Mouse (Mus musculus) liver, embryonic 16.5 days (tissue): Measurements from ENCODE around the gene Psap. TPM values are rescaled to one million over a fixed set of nuclear protein-coding genes. Genes with fewer than 3 reads are reported as not detected.

ENCODE experiments used
- ATAC-seq: fragments of 200-750 bp; cut with Nextera tagmentation; 2 replicates; pipeline ENCODE4 v1.8.0; 2017; ENCODE audit warnings: low read depth, mild to moderate bottlenecking, moderate number of reproducible peaks, moderate library complexity
- H3K27ac ChIP-seq: fragments of 300-500 bp; sonication (generic); 2 replicates; pipeline ENCODE4 v1.5.1; 2014; ENCODE audit warnings: mild to moderate bottlenecking, low read length
- H3K27me3 ChIP-seq: fragments of 300-500 bp; sonication (generic); 2 replicates; pipeline ENCODE4 v1.6.1; 2014; ENCODE audit warnings: low read depth, low read length, mixed read lengths; ENCODE audit not compliant: control insufficient read depth, insufficient read depth
- H3K36me3 ChIP-seq: fragments of 300-500 bp; sonication (generic); 2 replicates; pipeline ENCODE4 v1.6.1; 2014; ENCODE audit warnings: mild to moderate bottlenecking; ENCODE audit not compliant: control insufficient read depth, insufficient read depth
- H3K4me1 ChIP-seq: fragments of 300-500 bp; sonication (generic); 2 replicates; pipeline ENCODE4 v1.6.1; 2014; ENCODE audit warnings: low read depth, low read length, mixed read lengths; ENCODE audit not compliant: control insufficient read depth
- H3K4me2 ChIP-seq: fragments of 300-500 bp; sonication (generic); 2 replicates; pipeline ENCODE4 v1.6.1; 2014; ENCODE audit warnings: low read depth, low read length, mixed read lengths
- H3K4me3 ChIP-seq: fragments of 300-500 bp; sonication (generic); 2 replicates; pipeline ENCODE4 v1.5.1; 2014; ENCODE audit warnings: low read depth, mild to moderate bottlenecking, low read length
- H3K9ac ChIP-seq: fragments of 300-500 bp; sonication (generic); 2 replicates; pipeline ENCODE4 v1.6.1; 2014; ENCODE audit warnings: low read depth, low read length
- H3K9me3 ChIP-seq: fragments of 300-500 bp; sonication (generic); replicated peaks from 2 replicates; pipeline ENCODE4 v1.6.1; 2016; ENCODE audit warnings: low read length; ENCODE audit not compliant: control insufficient read depth
- WGBS: fragments of 180-500 bp; shearing (Covaris S2); extraction: QIAGEN DNeasy Blood & Tissue Kit; methylation state at CpG from one replicate; pipeline ENCODE4 v1.1.7; 2014; ENCODE audit not compliant: insufficient replicate concordance; 5-methylcytosine and 5-hydroxymethylcytosine counted together
- polyA plus RNA-seq: library from polyadenylated mRNA; unstranded; fragments of >200 nt; fragmentation: Nextera tagmentation; extraction: Ambion mirVana; gene quantifications from 2 replicates; pipeline ENCODE4 v1.2.1, GENCODE M21; 2015

Psap gene
- polyA plus RNA-seq, 1 experiment from 2014 or later = 82.2 TPM

- Histone ChIP-seq H3K27me3 (no peaks in the 10 kb centered on the region), H3K4me2 (no peak overlapping the region), H3K9me3 (no peaks in the 10 kb centered on the region), H3K4me3 (no peak overlapping the region), H3K4me1 (no peaks in the 10 kb centered on the region), H3K9ac (no peak overlapping the region), H3K36me3 (peaks cover 29% of the 10 kb centered on the region), H3K27ac (no peak overlapping the region)
- ATAC-seq = no peak
- WGBS = 79% methylated on average over 17 of the region's 17 CpGs
Observed at GRCm38 (mm10) chr10:60303419-60303818, 26.0 kb downstream of the Psap start.

GRCm38 (mm10) chr10:60304854-60305628 is 27.6 kb downstream of the Psap start:
- Histone ChIP-seq H3K9ac (no peak overlapping the region), H3K36me3 (peaks cover 15% of the 10 kb centered on the region), H3K27ac (no peak overlapping the region), H3K27me3 (no peaks in the 10 kb centered on the region), H3K4me2 (no peak overlapping the region), H3K9me3 (no peaks in the 10 kb centered on the region), H3K4me1 (no peaks in the 10 kb centered on the region), H3K4me3 (no peak overlapping the region)
- 53% methylated on average over 15 of the region's 15 CpGs for WGBS
- no peak for ATAC-seq

- no peaks in the 10 kb centered on the region for H3K4me1 ChIP-seq
- H3K27me3 ChIP-seq = no peaks in the 10 kb centered on the region
- WGBS = 74% methylated on average over 13 of the region's 13 CpGs
- no peak overlapping the region for H3K9ac ChIP-seq
- ATAC-seq = no peak
- H3K36me3 ChIP-seq = no peaks in the 10 kb centered on the region
- H3K4me2 ChIP-seq = no peak overlapping the region
- H3K9me3 ChIP-seq = no peaks in the 10 kb centered on the region
- H3K4me3 ChIP-seq = no peak overlapping the region
- H3K27ac ChIP-seq = no peak overlapping the region
Observed at GRCm38 (mm10) chr10:60310629-60311028, 33.2 kb downstream of the Psap start.

- no peaks in the 10 kb centered on the region for H3K9me3 ChIP-seq
- no peaks in the 10 kb centered on the region for H3K36me3 ChIP-seq
- no peak overlapping the region for H3K4me3 ChIP-seq
- H3K4me2 ChIP-seq = no peak overlapping the region
- no peak overlapping the region for H3K27ac ChIP-seq
- no peak for ATAC-seq
- H3K27me3 ChIP-seq = no peaks in the 10 kb centered on the region
- 64% methylated on average over 5 of the region's 5 CpGs for WGBS
- no peaks in the 10 kb centered on the region for H3K4me1 ChIP-seq
- no peak overlapping the region for H3K9ac ChIP-seq
Observed at GRCm38 (mm10) chr10:60313606-60314005, 36.2 kb downstream of the Psap start.

GRCm38 (mm10) chr10:60316166-60316565 is 38.7 kb downstream of the Psap start:
- H3K36me3 ChIP-seq = no peaks in the 10 kb centered on the region
- no peak overlapping the region for H3K4me3 ChIP-seq
- no peaks in the 10 kb centered on the region for H3K4me1 ChIP-seq
- no peak overlapping the region for H3K4me2 ChIP-seq
- H3K9ac ChIP-seq = no peak overlapping the region
- H3K27ac ChIP-seq = no peak overlapping the region
- H3K27me3 ChIP-seq = no peaks in the 10 kb centered on the region
- 58% methylated on average over 4 of the region's 4 CpGs for WGBS
- ATAC-seq = no peak
- no peaks in the 10 kb centered on the region for H3K9me3 ChIP-seq

- no peak overlapping the region for H3K9ac ChIP-seq
- H3K27ac ChIP-seq = no peak overlapping the region; the same call in 1 of the 2 replicates
- no peak for ATAC-seq
Observed at GRCm38 (mm10) chr10:60328963-60329650, 51.7 kb downstream of the Psap start.

GRCm38 (mm10) chr10:60334583-60334982 is 57.2 kb downstream of the Psap start:
- Histone ChIP-seq H3K27me3 (no peaks in the 10 kb centered on the region), H3K36me3 (no peaks in the 10 kb centered on the region), H3K4me1 (no peaks in the 10 kb centered on the region), H3K4me3 (no peak overlapping the region), H3K9me3 (no peaks in the 10 kb centered on the region), H3K27ac (no peak overlapping the region), H3K9ac (no peak overlapping the region), H3K4me2 (no peak overlapping the region)
- WGBS = 47% methylated on average over 7 of the region's 7 CpGs
- no peak for ATAC-seq

More at GRCm38 (mm10) chr10:60328963-60329650, 51.7 kb downstream of the Psap start:
- no peak overlapping the region for H3K4me3 ChIP-seq
- no peaks in the 10 kb centered on the region for H3K27me3 ChIP-seq
- H3K36me3 ChIP-seq = no peaks in the 10 kb centered on the region
- H3K9me3 ChIP-seq = no peaks in the 10 kb centered on the region
- WGBS = 61% methylated on average over 11 of the region's 11 CpGs
- H3K4me1 ChIP-seq = no peaks in the 10 kb centered on the region
- H3K4me2 ChIP-seq = no peak overlapping the region

- Histone ChIP-seq H3K4me2 (no peak overlapping the region), H3K9me3 (no peaks in the 10 kb centered on the region), H3K27me3 (no peaks in the 10 kb centered on the region), H3K4me3 (no peak overlapping the region), H3K9ac (no peak overlapping the region), H3K36me3 (no peaks in the 10 kb centered on the region), H3K27ac (no peak overlapping the region), H3K4me1 (no peaks in the 10 kb centered on the region)
- WGBS = 64% methylated on average over 4 of the region's 4 CpGs
- ATAC-seq = no peak
Observed at GRCm38 (mm10) chr10:60335021-60335420, 57.6 kb downstream of the Psap start.

GRCm38 (mm10) chr10:60341528-60341927 is 64.1 kb downstream of the Psap start:
- H3K4me1 ChIP-seq = peaks cover 6% of the 10 kb centered on the region
- no peaks in the 10 kb centered on the region for H3K36me3 ChIP-seq
- WGBS = 21% methylated on average over 9 of the region's 9 CpGs
- no peak overlapping the region for H3K9ac ChIP-seq
- H3K27ac ChIP-seq = no peak overlapping the region
- no peak overlapping the region for H3K4me3 ChIP-seq
- no peaks in the 10 kb centered on the region for H3K27me3 ChIP-seq
- no peak for ATAC-seq
- no peaks in the 10 kb centered on the region for H3K9me3 ChIP-seq
- no peak overlapping the region for H3K4me2 ChIP-seq
